Mouse (Mus musculus) WW6 (cell line): ENCODE data around the gene Ugt1a6b.

Experiments
- DNase-seq: peaks from one replicate; pipeline ENCODE4 v3.0.0-alpha.2; 2013; ENCODE audit warnings: low read depth, low spot score

Ugt1a6b gene

DNA sequence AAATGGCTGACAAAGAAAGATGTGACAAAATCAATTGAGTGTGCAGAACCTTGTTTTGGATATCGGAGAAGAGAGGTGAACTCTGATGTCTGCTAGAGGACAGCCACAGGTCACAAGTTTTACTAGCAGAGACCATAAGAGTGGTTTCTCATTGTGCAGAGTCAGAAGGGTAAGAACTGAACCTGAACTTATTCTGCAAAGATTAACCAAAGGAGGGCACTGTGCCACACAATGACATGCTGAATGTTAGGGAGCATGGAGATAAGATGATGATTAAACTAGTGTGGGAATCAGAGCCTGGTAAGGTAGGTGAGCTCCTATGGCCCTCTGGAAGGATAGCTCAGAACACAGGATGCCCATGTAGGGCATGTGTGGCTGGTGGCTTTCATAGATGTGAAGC lies 92.6 kb downstream of the Ugt1a6b start:
- DNase-seq, result no peak

DNA sequence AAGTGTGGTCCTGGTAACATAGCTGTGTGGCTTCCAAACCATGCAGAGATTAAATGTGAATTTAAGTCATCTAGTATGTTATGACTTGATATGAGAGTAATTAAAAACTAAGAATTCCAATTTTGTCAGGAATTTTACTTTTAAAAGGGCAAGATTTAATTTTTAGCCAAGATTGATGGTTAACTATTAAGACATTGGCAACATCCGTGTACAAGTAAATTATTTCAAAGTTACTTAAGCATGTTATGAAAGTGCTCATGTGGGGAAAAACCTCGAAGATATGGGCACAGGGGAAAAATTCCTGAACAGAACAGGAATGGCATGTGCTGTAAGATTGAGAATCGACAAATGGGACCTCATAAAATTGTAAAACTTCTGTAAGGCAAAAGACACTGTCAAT lies 94.4 kb downstream of the Ugt1a6b start:
- no peak for DNase-seq

DNA sequence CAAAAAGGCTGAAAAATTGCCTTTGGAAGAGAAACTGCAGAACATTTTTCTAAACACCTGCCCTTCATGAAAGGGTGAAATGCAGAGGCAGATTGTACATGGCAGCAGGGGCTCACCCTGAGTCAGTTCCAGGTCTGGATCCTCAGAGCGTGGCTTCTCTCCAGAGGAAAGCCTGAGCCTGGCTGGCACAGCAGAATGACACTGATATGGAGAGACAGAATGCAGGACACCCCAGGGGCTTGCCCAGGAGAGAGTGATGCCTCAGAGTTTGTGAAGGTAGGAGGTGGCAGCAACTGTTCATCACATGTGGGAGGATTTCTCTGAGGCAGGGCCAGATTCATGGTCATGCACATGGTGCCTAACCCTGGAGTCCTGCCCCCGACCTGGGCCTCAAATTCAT lies 96.9 kb downstream of the Ugt1a6b start:
- no peak for DNase-seq

GRCm38 (mm10) chr1:88200456-88200855 lies 97.4 kb downstream of the Ugt1a6b start, which contains the start of gene Ugt1a2:
TSS of gene Ugt1a2 (plus strand) at chr1:88200601.
- no peak for DNase-seq

GRCm38 (mm10) chr1:88205294-88205922 lies 102.4 kb downstream of the Ugt1a6b start, which contains the start of gene Dnajb3:
TSS of gene Dnajb3 (minus strand) at chr1:88205782.
- no peak for DNase-seq

- no peak for DNase-seq
Measured at GRCm38 (mm10) chr1:88206843-88207479, 103.9 kb downstream of the Ugt1a6b start.

DNA sequence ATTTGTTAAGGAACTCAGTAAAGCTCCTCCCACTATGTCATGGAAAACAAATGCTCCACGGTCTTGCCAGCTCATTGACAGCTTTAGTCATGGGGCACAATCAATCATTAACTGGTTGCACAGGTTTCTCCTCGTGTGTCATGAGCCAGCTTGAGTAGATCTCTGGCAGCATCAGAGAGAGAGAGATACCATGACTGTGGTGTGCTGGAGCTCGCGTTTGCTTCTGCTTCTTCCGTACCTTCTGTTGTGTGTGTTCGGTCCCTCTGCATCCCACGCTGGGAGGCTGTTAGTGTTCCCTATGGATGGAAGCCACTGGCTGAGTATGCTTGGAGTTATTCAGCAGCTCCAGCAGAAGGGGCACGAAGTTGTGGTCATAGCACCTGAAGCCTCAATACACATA lies 108.8 kb downstream of the Ugt1a6b start, which contains the start of gene Ugt1a1:
TSS of gene Ugt1a1 (plus strand) at position 148 of the 400 bp plus-strand sequence.
- DNase-seq, result no peak

GRCm38 (mm10) chr1:88212341-88213045 lies 109.4 kb downstream of the Ugt1a6b start:
- no peak for DNase-seq

DNA sequence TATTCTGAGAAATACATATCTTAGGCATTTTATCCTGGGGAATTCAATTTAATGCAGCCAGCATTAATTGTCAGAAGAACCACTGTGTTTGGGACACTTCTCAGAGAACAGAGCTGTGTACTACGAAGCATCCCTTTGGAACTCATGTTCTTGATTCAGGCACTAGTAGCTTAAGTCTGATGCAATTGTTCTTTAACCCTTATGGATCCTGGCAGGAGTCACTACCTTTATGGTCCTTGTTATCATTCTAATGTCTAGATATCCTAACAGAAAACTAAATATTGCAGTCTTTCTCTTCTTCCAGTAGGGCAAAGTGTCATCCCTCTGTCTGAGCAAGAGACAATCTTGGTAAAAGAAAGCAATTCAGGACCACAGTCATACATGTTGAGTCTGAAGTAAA lies 110.0 kb downstream of the Ugt1a6b start:
- no peak for DNase-seq

DNA sequence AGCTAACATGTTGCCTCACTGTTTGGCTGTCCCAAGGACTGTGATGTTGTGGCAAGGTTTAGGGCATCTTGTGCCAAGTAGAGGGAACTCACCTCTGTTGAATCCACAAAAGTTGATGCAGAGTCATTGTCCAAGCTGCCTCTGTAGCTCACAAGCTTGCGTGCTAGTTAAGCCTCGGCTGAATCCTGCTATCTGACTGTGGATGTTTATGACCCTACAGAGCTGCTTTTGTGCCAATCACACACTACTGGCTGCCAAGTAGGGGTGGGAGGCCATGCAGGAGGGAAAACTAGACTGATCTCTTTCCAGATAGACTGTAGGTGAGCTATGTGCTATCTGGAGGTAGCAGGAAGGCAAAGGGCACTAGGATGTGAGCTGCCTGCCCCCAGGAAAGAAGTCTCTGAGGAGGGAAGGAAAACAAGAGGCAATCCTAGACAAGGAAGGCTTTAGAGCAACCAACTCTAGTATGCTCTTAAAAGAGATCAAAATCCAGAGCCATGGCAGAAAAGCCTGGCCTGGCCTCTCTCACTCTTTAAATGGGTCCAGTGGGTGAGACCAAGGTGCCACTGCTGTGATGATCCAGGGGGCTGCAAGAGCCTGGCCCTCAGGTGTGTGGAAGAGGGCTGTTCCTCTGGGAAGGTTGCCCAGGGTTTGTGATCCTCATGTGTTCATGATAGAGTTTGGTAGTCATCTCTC lies 110.9 kb downstream of the Ugt1a6b start:
- no peak for DNase-seq

- DNase-seq, result no peak
Measured at GRCm38 (mm10) chr1:88214462-88214952, 111.5 kb downstream of the Ugt1a6b start.

GRCm38 (mm10) chr1:88215466-88216380 lies 112.7 kb downstream of the Ugt1a6b start:
- no peak for DNase-seq

GRCm38 (mm10) chr1:88216551-88216950 lies 113.5 kb downstream of the Ugt1a6b start:
- no peak for DNase-seq

DNA sequence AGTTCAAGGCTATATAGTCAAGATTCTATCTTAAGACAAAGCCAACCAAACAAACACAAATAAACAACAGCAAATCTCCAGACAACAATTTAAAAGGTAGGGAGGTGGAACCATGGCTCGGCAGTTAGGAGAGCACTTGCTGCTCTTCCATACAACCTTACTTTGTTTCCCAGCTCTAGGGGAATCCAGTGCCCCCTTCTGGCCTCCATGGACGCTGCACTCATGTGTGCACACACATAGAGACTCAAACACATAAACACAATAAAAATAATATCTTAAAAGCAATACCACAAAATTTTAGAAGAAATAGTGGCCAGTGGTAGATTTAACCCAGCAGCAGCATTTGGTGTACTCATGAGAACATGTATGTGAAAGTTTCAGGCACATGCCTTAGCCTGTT lies 114.1 kb downstream of the Ugt1a6b start:
- DNase-seq, result no peak

GRCm38 (mm10) chr1:88217576-88217975 lies 114.5 kb downstream of the Ugt1a6b start:
- peak; percentile 4 for DNase-seq

GRCm38 (mm10) chr1:88218051-88218450 lies 115.0 kb downstream of the Ugt1a6b start:
- DNase-seq, result peak; percentile 5

- DNase-seq, result no peak
Measured at GRCm38 (mm10) chr1:88218591-88218990, 115.5 kb downstream of the Ugt1a6b start.

GRCm38 (mm10) chr1:88219054-88219453 lies 116.0 kb downstream of the Ugt1a6b start:
- no peak for DNase-seq

- DNase-seq, result no peak
Measured at GRCm38 (mm10) chr1:88220336-88220735, 117.3 kb downstream of the Ugt1a6b start.

- DNase-seq, result no peak
Measured at GRCm38 (mm10) chr1:88222216-88222615, 119.2 kb downstream of the Ugt1a6b start.
